Mouse (Mus musculus): Measurements from ENCODE around the gene Tjp3.

GRCm38 (mm10) chr10:81304597-81305238, 13.3 kb upstream of the Tjp3 start:
- TF ChIP-seq CTCF (IDR thresholded peaks at IDR 0.05; ENCODE audit: extremely low read depth, insufficient read length, insufficient replicate concordance, low read depth, low read length) (peak; percentile 80; the same call in 1 of the 2 replicates), POLR2A (IDR thresholded peaks at IDR 0.05; ENCODE audit: low read depth, low read length) (no peak)

Measured in small intestine, adult 2 months (tissue).